14 mouse cellular contexts compared by ENCODE assay signal in genomic region chr8:80804066-80804619, GRCm38 (mm10).
A peak's percentile ranks its signal among the peaks of the same experiment; 100 is the strongest.
DNase-seq lines count a peak whose midpoint lies in the region; ATAC-seq and TF ChIP-seq lines count a peak whose summit lies in the region.
"Had no signal": no experiment of that assay in that cellular context is flagged by ENCODE, and none has a peak within 500 bp of the region (broad histone marks: within the 10 kb centered on the region; RNA-seq: fewer than 3 reads in every experiment).

No protein-coding gene starts in this region.

- intact Hi-C loops in heart, postnatal 36 days (cut with DNase I), result no loop called here

- H3K4me2 ChIP-seq in heart, embryonic 14.5 days (ENCODE audit: low read length), result no peak overlapping the region
- no peak overlapping the region for H3K4me2 ChIP-seq in hindbrain, embryonic 16.5 days (ENCODE audit: low read length)
- H3K4me2 ChIP-seq: liver, embryonic 15.5 days had no signal

- 26% methylated on average over 4 of the region's 4 CpGs for WGBS in heart, embryonic 14.5 days
- 18% methylated on average over 4 of the region's 4 CpGs for WGBS in hindbrain, embryonic 16.5 days

- H3K4me1 ChIP-seq in heart, embryonic 14.5 days (ENCODE audit: control insufficient read depth in 2 of 2, insufficient read depth in 2 of 2, low read length in 2 of 2), result peaks cover 21 to 45% of the 10 kb centered on the region in 2 experiments
- peaks cover 3% of the 10 kb centered on the region for H3K4me1 ChIP-seq in hindbrain, embryonic 16.5 days (ENCODE audit: control insufficient read depth, insufficient read depth, low read depth, low read length)
- H3K4me1 ChIP-seq: liver, embryonic 15.5 days had no signal

- H3K36me3 ChIP-seq in heart, embryonic 14.5 days (ENCODE audit: control insufficient read depth, insufficient read depth, low read length), result peaks cover 10% of the 10 kb centered on the region; the same call in 1 of the 2 replicates
- no peaks in the 10 kb centered on the region for H3K36me3 ChIP-seq in hindbrain, embryonic 16.5 days (ENCODE audit: control insufficient read depth, insufficient read depth, low read length)

- no peaks in the 10 kb centered on the region for H3K9me3 ChIP-seq in heart, embryonic 14.5 days (ENCODE audit: control insufficient read depth, low read length)
- no peaks in the 10 kb centered on the region for H3K9me3 ChIP-seq in hindbrain, embryonic 16.5 days (ENCODE audit: control insufficient read depth, low read length)
- H3K9me3 ChIP-seq: liver, embryonic 15.5 days had no signal

- H3K27ac ChIP-seq in heart, embryonic 14.5 days (replicated peaks in 1 of 2; ENCODE audit: control insufficient read depth in 1 of 2, insufficient read depth in 1 of 2, low read depth in 2 of 2, low read length in 2 of 2), result peak overlapping the region; percentile 33 to 46
- no peak overlapping the region for H3K27ac ChIP-seq in hindbrain, embryonic 16.5 days (ENCODE audit: low read depth, low read length)
- H3K27ac ChIP-seq: liver, embryonic 15.5 days had no signal

- TF ChIP-seq POLR2A in brain, embryonic 14.5 days (IDR thresholded peaks at IDR 0.05; ENCODE audit: borderline replicate concordance, extremely low read depth, insufficient read depth, insufficient read length, poor library complexity, severe bottlenecking), result no peak

- H3K4me3 ChIP-seq in heart, embryonic 14.5 days (ENCODE audit: control insufficient read depth in 1 of 2, insufficient read depth in 1 of 2, low read depth in 1 of 2, low read length in 2 of 2), result no peak overlapping the region
- no peak overlapping the region for H3K4me3 ChIP-seq in hindbrain, embryonic 16.5 days (ENCODE audit: low read length)
- H3K4me3 ChIP-seq: liver, embryonic 15.5 days had no signal

- no peak for ATAC-seq in heart, embryonic 14.5 days (ENCODE audit: insufficient number of reproducible peaks, insufficient read depth, low FRiP score, low read depth)
- ATAC-seq in hindbrain, embryonic 16.5 days, result 0 out of 2 replicates have a peak, but pooled peaks have one; percentile 53

- TF ChIP-seq CTCF in brain, embryonic 14.5 days (IDR thresholded peaks at IDR 0.05; ENCODE audit: borderline replicate concordance, extremely low read depth, insufficient read depth, insufficient read length), result no peak

- no peaks in the 10 kb centered on the region for H3K27me3 ChIP-seq in heart, embryonic 14.5 days (ENCODE audit: control insufficient read depth, insufficient read depth, low read length)
- H3K27me3 ChIP-seq in hindbrain, embryonic 16.5 days (replicated peaks; ENCODE audit: control insufficient read depth, insufficient read depth, low read length), result no peaks in the 10 kb centered on the region
- H3K27me3 ChIP-seq: liver, embryonic 15.5 days had no signal

- DNase-seq in heart, postnatal 36 days, result no peak
- DNase-seq in 3T3-L1 (ENCODE audit: low read depth, low spot score), result peak; percentile 23
- peak; percentile 78 for DNase-seq in brain, embryonic 14.5 days (ENCODE audit: low read depth)
- no peak for DNase-seq in urinary bladder, adult 2 months (ENCODE audit: low spot score)
- DNase-seq in spleen, postnatal 36 days (ENCODE audit: low spot score in 2 of 2), result no peak
- DNase-seq in cerebellum, adult 8-10 months, result no peak
- DNase-seq: adrenal gland, adult 8-10 months; cerebellum, postnatal 25 days; gastrocnemius, postnatal 14 days; kidney, postnatal 4 days; spleen, adult 18-20 months had no signal

- H3K9ac ChIP-seq in heart, embryonic 14.5 days (ENCODE audit: low read length), result no peak overlapping the region
- no peak overlapping the region for H3K9ac ChIP-seq in hindbrain, embryonic 16.5 days (ENCODE audit: low read depth, low read length)
- H3K9ac ChIP-seq: liver, embryonic 15.5 days had no signal

Comparison
In these comparisons a context has a peak if more than half of its experiments do, and no peak if none do; other contexts are left out.
1. DNase-seq: peak in 3T3-L1 (single experiment) and brain, embryonic 14.5 days (single experiment); none in heart, postnatal 36 days (0 of 2), urinary bladder, adult 2 months (single experiment), spleen, postnatal 36 days (0 of 2) and cerebellum, adult 8-10 months (single experiment).